Mouse (Mus musculus): ENCODE data around the gene Csnka2ip.

GRCm38 (mm10) chr16:64583406-64583805, 18.8 kb downstream of the Csnka2ip start:
- TF ChIP-seq POLR2A (IDR thresholded peaks at IDR 0.05; ENCODE audit: borderline replicate concordance, extremely low read depth, insufficient read depth, insufficient read length, poor library complexity, severe bottlenecking): no peak
- TF ChIP-seq CTCF (IDR thresholded peaks at IDR 0.05; ENCODE audit: borderline replicate concordance, extremely low read depth, insufficient read depth, insufficient read length): peak; percentile 26; the same call in 1 of the 2 replicates

All from brain, embryonic 14.5 days (tissue).